Mouse (Mus musculus) layer of hippocampus, postnatal 36 days (tissue): ENCODE measurements around the gene S100a7a. TPM values are rescaled to one million over a fixed set of nuclear protein-coding genes. Genes with fewer than 3 reads are reported as not detected.

Experiments
- total RNA-seq, 2 experiments: library from RNA; stranded (reverse); gene quantifications; 2 replicates each; pipeline ENCODE4 v1.2.3; 2021

The S100a7a gene
- total RNA-seq, 2 experiments from 2014 or later: 0.61 to 0.62 TPM

Other genes starting within 250 kb of the S100a7a start
- 10 to 100 TPM; 78.2 to 80.4 TPM for gene Ints3, start 220.4 kb upstream of the S100a7a start, total RNA-seq
- gene Npr1, start 188.2 kb upstream of the S100a7a start, total RNA-seq: 1 to 10 TPM; 4.6 to 6.1 TPM
- gene Ilf2, start 177.9 kb upstream of the S100a7a start, total RNA-seq: 10 to 100 TPM; 83.0 to 83.8 TPM
- 10 to 100 TPM; 49.8 to 50.8 TPM for gene Snapin, start 163.0 kb upstream of the S100a7a start, total RNA-seq
- gene Chtop, start 144.5 kb upstream of the S100a7a start, total RNA-seq: 100 to 1,000 TPM; 145 to 152 TPM
- 10 to 100 TPM; 95.5 to 98.7 TPM for gene S100a1, start 139.6 kb upstream of the S100a7a start, total RNA-seq
- 10 to 100 TPM; 21.1 to 26.4 TPM for gene S100a13, start 139.6 kb upstream of the S100a7a start, total RNA-seq
- under 1 TPM; 0.53 to 0.67 TPM for gene S100a14, start 127.2 kb upstream of the S100a7a start, total RNA-seq
- gene S100a16, start 116.8 kb upstream of the S100a7a start, total RNA-seq: 10 to 100 TPM; 82.5 to 96.2 TPM
- 1 to 10 TPM; 1.1 to 1.4 TPM for gene S100a3, start 93.4 kb upstream of the S100a7a start, total RNA-seq
- gene S100a2, start 63.8 kb upstream of the S100a7a start, total RNA-seq: not detected
- gene Gm42674, start 52.1 kb upstream of the S100a7a start, total RNA-seq: not detected
- gene S100a4, start 50.2 kb upstream of the S100a7a start, total RNA-seq: 1 to 10 TPM; 2.7 to 3.8 TPM
- gene S100a5, start 45.5 kb upstream of the S100a7a start, total RNA-seq: not detected
- 10 to 100 TPM; 18.8 to 23.5 TPM for gene S100a6, start 41.1 kb upstream of the S100a7a start, total RNA-seq
- under 1 TPM in 1 of 2 experiments, not detected in 1; 0.91 TPM for gene S100a8, start 15.0 kb downstream of the S100a7a start, total RNA-seq
- gene S100a9, start 41.7 kb downstream of the S100a7a start, total RNA-seq: under 1 TPM in 1 of 2 experiments, not detected in 1; 0.86 TPM
- not detected for gene Pglyrp4, start 72.9 kb downstream of the S100a7a start, total RNA-seq
- not detected for gene Gm5849, start 123.9 kb downstream of the S100a7a start, total RNA-seq